Mouse (Mus musculus): ENCODE data around the gene Syndig1l. TPM values are rescaled to one million over a fixed set of nuclear protein-coding genes. Genes with fewer than 3 reads are reported as not detected.

Syndig1l gene
- polyA plus RNA-seq, 1 experiment from 2014 or later, result 0.23 TPM

DNA sequence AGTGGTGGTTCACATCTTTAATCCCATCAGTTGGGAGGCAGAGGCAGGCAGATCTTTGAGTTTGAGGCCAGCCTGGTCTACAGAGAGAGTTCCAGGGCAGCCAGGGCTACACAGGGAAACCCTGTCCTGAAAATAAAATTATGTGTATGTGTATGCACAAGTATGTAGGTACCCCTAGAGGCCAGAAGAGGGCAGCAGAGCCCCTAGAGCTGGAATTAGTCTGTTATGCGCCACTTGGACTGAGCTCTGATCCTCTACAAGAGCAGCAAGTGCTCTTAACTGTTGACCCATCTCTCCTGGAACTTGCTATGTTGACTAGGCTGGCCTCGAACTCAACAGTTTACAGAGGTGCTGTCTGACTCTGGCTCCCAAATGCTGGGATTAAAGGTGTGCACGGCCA is 28.1 kb downstream of the Syndig1l start:
- H3K27me3 ChIP-seq (replicated peaks), result no peaks in the 10 kb centered on the region
- WGBS, result 84% methylated on average over 3 of the region's 3 CpGs

DNA sequence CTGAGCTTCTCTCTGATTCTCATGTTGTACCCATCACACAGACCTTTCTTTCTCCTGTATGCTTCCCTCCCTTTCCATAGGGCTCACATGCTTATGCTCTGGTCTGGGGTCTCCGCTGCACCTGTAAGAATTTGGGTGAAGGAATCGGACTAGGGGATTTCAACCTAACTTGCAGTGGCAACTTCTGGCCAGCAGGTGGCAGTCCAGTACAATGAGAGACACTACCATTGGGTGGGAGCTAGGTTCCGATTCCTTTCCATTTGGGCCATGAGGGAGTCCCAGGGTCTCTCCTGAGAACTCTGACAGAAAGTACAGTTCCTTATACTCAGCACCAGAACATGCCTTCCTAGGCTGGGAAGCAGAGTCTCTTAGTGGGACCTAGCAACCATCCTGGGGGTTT is 44.7 kb downstream of the Syndig1l start:
- H3K36me3 ChIP-seq, result no peaks in the 10 kb centered on the region
- H3K4me1 ChIP-seq, result no peaks in the 10 kb centered on the region
- 0 out of 2 replicates have a peak, but pooled peaks cover 3% of the 10 kb centered on the region for H3K27me3 ChIP-seq (replicated peaks)
- no peak overlapping the region for H3K27ac ChIP-seq
- no peak overlapping the region for H3K4me2 ChIP-seq
- H3K9me3 ChIP-seq, result no peaks in the 10 kb centered on the region
- 16% methylated on average over 3 of the region's 3 CpGs for WGBS
- no peak overlapping the region for H3K9ac ChIP-seq
- ATAC-seq (ENCODE audit: insufficient read depth, low FRiP score, low read depth), result no peak
- no peak overlapping the region for H3K4me3 ChIP-seq (replicated peaks)

More for the DNA sequence above, 28.1 kb downstream of the Syndig1l start:
- no peaks in the 10 kb centered on the region for H3K9me3 ChIP-seq
- no peak overlapping the region for H3K4me2 ChIP-seq
- no peaks in the 10 kb centered on the region for H3K4me1 ChIP-seq
- ATAC-seq (ENCODE audit: insufficient read depth, low FRiP score, low read depth), result no peak
- no peak overlapping the region for H3K27ac ChIP-seq
- no peak overlapping the region for H3K9ac ChIP-seq
- H3K36me3 ChIP-seq, result no peaks in the 10 kb centered on the region
- H3K4me3 ChIP-seq (replicated peaks), result no peak overlapping the region

DNA sequence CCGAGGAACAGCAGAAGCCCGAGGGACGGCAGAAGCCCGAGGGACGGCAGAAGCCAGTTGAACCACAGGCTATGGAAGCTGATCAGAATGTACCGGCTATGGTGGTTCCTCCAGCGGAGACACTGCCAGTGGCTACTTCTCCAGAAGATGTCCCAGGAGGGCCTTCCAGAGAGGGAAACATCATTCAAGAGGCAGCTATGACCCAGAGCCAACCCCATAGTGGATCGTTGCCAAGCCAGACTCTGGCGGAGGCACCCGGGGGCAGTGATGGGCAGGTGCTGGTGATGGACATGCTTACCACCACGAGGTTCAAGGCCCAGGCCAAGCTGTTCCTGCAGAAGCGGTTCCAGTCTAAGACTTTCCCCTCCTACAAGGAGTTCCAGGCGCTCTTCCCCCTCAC is 48.4 kb downstream of the Syndig1l start:
- H3K27me3 ChIP-seq (replicated peaks), result 0 out of 2 replicates have a peak, but pooled peaks cover 3% of the 10 kb centered on the region
- no peak overlapping the region for H3K4me2 ChIP-seq
- H3K4me3 ChIP-seq (replicated peaks), result no peak overlapping the region
- no peaks in the 10 kb centered on the region for H3K4me1 ChIP-seq
- no peak for ATAC-seq (ENCODE audit: insufficient read depth, low FRiP score, low read depth)
- no peak overlapping the region for H3K9ac ChIP-seq
- H3K27ac ChIP-seq, result no peak overlapping the region
- no peaks in the 10 kb centered on the region for H3K36me3 ChIP-seq
- 79% methylated on average over 13 of the region's 13 CpGs for WGBS
- no peaks in the 10 kb centered on the region for H3K9me3 ChIP-seq

DNA sequence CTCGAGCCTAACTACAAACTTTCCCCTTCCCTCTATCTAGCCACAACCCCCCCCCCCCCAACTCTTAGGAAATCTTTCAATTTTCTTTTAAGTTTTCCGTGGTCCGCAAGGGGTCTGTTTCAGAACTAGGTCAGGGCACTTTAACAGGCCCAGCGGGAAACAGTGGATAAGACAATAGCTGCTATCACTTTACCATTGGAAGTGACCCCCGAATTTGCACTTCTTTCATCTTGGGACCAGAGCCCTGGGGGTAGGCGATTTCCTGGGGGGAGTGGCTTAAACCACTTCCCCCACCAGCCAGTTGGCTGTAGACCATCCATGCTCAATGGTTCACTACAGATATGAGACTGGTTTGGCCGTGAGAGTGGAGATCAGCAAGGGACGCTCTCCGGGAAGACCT is 58.0 kb downstream of the Syndig1l start, which contains the start of gene Vrtn:
Vrtn (plus strand) TSS at position 366 of the 400 bp plus-strand sequence.
- H3K36me3 ChIP-seq, result no peaks in the 10 kb centered on the region
- H3K4me1 ChIP-seq, result no peaks in the 10 kb centered on the region
- no peak within 1 kb of the TSS for H3K9ac ChIP-seq
- ATAC-seq (ENCODE audit: insufficient read depth, low FRiP score, low read depth), result no peak
- H3K9me3 ChIP-seq, result no peaks in the 10 kb centered on the region
- H3K4me2 ChIP-seq, result no peak within 1 kb of the TSS
- no peak within 1 kb of the TSS for H3K27ac ChIP-seq
- peaks cover 32% of the 10 kb centered on the region for H3K27me3 ChIP-seq (replicated peaks)
- H3K4me3 ChIP-seq (replicated peaks), result no peak within 1 kb of the TSS
- WGBS, result 10% methylated on average over 9 of the region's 9 CpGs

DNA sequence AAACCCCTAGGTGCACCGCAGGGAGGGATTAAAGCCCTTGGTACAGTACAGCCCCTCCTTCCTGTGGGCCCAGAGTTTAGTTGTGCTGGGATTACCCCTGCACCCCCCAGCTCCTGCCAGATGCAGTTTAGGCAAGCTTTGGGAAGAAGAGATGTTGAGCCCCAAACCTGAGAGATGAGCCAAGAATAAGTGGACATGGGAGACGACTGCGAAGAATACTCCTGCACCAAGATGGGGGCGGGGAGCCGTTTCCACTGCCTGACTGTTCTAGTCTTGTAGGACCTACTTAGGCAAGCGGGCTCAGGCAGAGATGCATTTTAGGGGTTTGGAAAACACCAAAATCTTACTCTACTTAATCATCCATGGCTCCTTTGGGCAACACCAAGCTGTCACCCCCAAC is 58.4 kb downstream of the Syndig1l start:
- Histone ChIP-seq H3K27ac (no peak overlapping the region), H3K4me3 (replicated peaks) (no peak overlapping the region), H3K4me2 (no peak overlapping the region), H3K9me3 (no peaks in the 10 kb centered on the region), H3K9ac (no peak overlapping the region), H3K27me3 (replicated peaks) (peaks cover 32% of the 10 kb centered on the region), H3K4me1 (no peaks in the 10 kb centered on the region), H3K36me3 (no peaks in the 10 kb centered on the region)
- no peak for ATAC-seq (ENCODE audit: insufficient read depth, low FRiP score, low read depth)
- WGBS, result 15% methylated on average over 6 of the region's 6 CpGs

DNA sequence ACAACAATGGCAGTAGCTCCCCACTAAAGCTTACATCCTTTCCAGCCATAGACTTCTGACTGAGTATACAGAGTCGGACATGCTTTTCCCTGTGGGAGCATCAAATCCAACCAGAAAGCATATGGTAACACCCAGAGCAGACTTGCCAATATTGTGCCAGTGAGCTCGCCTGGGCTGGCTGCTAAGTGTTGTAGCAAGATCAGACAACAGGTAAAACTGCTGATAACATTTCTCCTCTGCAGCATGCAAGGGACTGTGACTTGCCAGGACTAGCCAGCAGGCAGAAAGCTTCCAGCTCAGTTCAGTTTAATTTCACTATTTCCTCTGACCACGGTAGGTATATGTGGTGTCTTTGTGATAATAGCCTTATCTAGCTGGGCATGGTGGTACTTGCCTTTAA is 66.8 kb downstream of the Syndig1l start:
- Histone ChIP-seq H3K36me3 (no peaks in the 10 kb centered on the region), H3K9ac (no peak overlapping the region), H3K4me1 (no peaks in the 10 kb centered on the region), H3K9me3 (no peaks in the 10 kb centered on the region), H3K27me3 (replicated peaks) (no peaks in the 10 kb centered on the region), H3K4me2 (no peak overlapping the region), H3K27ac (no peak overlapping the region), H3K4me3 (replicated peaks) (no peak overlapping the region)
- 64% methylated on average over 3 of the region's 3 CpGs for WGBS
- ATAC-seq (ENCODE audit: insufficient read depth, low FRiP score, low read depth), result no peak

Other genes with a start within 250 kb of the Syndig1l start
- gene Aldh6a1, start 247.8 kb downstream of the Syndig1l start, polyA plus RNA-seq (2015; fragmentation: Nextera tagmentation; extraction: Ambion mirVana), result 35.4 and 39.3 TPM in 2 replicates
- 15.5 and 16.1 TPM in 2 replicates for gene Lin52, start 247.4 kb downstream of the Syndig1l start, polyA plus RNA-seq (2015; fragmentation: Nextera tagmentation; extraction: Ambion mirVana)
- 0.04 TPM in 1 of 2 replicates, not detected in the other for gene Vsx2, start 129.1 kb downstream of the Syndig1l start, polyA plus RNA-seq (2015; fragmentation: Nextera tagmentation; extraction: Ambion mirVana)
- 12.5 and 13.2 TPM in 2 replicates for gene Abcd4, start 81.4 kb downstream of the Syndig1l start, polyA plus RNA-seq (2015; fragmentation: Nextera tagmentation; extraction: Ambion mirVana)
- not detected in 2 replicates for gene Vrtn, start 57.8 kb downstream of the Syndig1l start, polyA plus RNA-seq (2015; fragmentation: Nextera tagmentation; extraction: Ambion mirVana)
- gene Npc2, start 74.3 kb upstream of the Syndig1l start, polyA plus RNA-seq (2015; fragmentation: Nextera tagmentation; extraction: Ambion mirVana), result 62.1 and 67.8 TPM in 2 replicates
- gene Isca2, start 74.4 kb upstream of the Syndig1l start, polyA plus RNA-seq (2015; fragmentation: Nextera tagmentation; extraction: Ambion mirVana), result 119 and 125 TPM in 2 replicates
- gene Ltbp2, start 177.7 kb upstream of the Syndig1l start, polyA plus RNA-seq (2015; fragmentation: Nextera tagmentation; extraction: Ambion mirVana), result 0.75 and 1.2 TPM in 2 replicates